Mouse (Mus musculus) spleen, postnatal 4 days (tissue): Measurements from ENCODE around the gene Prkg1.

Source experiments
- DNase-seq, 2 experiments: peaks; one replicate each; pipeline ENCODE4 v3.0.0; 2022; ENCODE audit warnings: low spot score in 2 of 2

Gene Prkg1

DNA sequence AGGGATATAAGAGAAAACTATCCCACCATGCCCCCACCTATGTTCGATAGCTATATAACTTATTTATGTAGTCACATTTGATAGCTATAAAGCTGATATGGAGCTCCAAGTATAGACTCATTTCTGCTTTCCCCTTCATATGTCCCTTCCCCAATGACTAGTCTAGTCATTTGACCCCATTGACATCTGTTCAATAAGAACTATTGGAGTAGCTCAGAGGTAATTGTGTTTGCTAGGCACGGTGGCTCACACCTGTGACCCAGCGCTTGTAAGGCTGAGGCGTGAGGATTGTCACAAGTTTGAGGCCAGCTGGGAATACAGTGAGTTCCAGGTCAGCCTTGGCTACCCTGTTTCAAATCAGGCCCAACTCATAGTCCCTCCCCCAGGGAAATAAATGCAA lies 921.2 kb downstream of the Prkg1 start:
- DNase-seq: no peak

- no peak for DNase-seq
Observed at GRCm38 (mm10) chr19:30843052-30843564, 921.7 kb downstream of the Prkg1 start.

GRCm38 (mm10) chr19:30842640-30843039 lies 922.2 kb downstream of the Prkg1 start:
- no peak for DNase-seq

DNA sequence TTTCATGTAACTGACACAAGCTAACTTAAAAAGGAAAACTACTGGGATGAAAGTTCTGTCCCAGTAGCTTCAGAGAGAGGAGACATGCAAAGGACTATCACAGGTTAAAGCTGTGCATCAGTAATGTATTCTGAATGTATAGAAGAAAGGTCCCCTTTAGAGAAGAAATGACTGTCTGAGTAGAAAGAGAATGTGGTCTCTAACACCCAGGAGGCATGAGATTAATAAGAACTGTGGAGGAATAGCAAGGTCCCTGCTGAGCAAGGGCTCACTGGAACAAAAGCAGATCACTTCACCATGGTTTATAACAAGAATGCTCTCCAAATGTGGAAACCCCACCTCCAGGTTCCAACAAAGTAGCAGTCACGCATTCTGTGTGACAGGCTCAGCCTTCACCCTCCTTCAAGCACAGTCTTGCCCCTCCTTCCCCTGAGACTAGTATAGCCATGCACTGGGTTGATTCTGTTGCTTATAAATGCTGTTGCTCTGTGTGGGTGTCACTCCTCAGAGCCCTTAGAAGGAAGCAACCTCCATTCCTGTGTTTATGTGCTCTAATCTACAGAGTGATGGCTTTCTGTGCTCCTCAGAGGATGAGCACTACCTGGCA lies 931.7 kb downstream of the Prkg1 start:
- no peak for DNase-seq

DNA sequence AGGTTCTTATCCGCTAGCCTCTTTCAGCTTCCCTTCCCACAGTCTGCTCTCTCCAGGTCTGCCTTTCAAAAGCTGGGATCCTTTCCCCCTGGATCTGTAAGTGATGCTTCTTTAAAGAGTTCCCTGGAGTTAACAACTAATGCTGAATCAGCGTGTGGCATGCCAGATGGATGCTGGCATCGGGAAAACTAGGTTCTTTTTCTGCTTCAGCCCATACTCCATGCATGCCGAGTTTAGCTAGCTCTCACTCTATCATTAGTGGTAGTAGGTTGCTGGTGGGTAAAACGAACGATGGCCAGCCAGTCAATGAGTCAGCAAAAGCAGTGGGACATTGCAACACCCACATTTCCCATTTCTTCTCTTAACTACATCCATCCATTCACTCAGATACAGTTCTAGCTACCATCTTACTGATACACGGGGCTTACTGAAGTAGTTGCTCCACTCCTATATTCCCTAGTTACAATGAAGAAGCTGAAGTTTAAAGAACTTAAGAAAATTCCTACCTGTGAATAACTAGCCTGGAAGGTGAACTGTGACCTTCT lies 935.5 kb downstream of the Prkg1 start:
- no peak for DNase-seq

- DNase-seq: no peak
Observed at GRCm38 (mm10) chr19:30827820-30828219, 937.0 kb downstream of the Prkg1 start.

DNA sequence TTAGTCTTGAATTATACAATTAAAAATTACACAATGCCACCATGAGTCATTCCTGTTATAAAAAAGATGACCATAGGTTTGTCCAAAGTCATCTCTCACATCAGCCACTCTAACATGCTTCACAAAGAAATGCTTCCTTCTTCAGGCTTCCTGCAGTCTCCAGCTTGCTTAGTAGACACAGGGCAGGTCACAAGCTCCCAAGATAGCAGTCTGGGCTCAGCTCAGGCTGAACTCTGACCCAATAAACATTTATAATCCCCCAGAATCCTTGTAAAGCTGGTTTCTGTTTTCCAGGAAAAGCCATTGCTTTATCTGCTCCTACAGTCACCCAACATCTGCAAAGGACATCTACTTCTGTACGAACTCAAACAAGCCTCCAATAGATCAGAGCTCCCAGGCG lies 938.7 kb downstream of the Prkg1 start:
- no peak for DNase-seq

GRCm38 (mm10) chr19:30815661-30816060 lies 949.2 kb downstream of the Prkg1 start:
- DNase-seq: no peak

- no peak for DNase-seq
Observed at GRCm38 (mm10) chr19:30806265-30806664, 958.6 kb downstream of the Prkg1 start.

- no peak for DNase-seq
Observed at GRCm38 (mm10) chr19:30780803-30781202, 984.0 kb downstream of the Prkg1 start.

GRCm38 (mm10) chr19:30768316-30768715 lies 996.5 kb downstream of the Prkg1 start:
- DNase-seq: no peak

GRCm38 (mm10) chr19:30744426-30744825 lies 1020.4 kb downstream of the Prkg1 start:
- DNase-seq: no peak

DNA sequence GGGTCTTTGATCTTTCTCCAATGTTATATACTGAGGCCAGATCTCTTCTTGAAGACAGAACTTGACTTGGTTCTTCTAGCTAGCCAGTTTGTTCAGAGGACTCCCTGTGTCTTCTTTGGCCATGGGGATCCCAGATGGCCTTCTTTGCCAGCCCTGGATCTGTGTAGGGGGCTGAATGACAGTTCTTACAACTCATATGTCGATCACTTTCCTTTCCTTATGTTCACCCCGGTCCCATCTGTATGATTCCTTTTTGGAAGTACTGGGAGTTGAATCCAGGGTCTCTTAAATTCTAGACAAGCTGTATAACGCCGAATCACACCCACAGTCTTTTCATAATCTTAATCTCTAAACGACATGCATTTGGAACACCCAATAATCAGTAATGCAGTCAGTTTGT lies 1065.7 kb downstream of the Prkg1 start:
- no peak for DNase-seq

DNA sequence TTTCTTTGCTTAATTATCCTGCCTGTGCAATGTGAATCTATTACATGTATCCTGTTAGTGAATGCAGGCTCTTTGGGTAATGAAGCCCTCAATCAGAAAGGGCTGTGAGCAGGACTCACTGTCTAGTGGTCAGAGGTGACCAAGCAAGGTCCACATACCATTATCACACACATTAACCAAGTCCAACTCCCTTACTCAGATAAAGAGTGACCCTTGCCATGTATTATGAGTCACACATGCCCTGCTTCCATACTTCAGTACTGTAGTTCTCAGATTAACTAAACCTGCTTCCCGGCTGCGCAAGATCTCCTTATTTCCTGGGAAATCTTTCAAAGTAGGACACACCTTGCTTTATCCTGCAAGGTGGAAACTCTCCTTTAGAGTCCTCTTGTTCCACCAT lies 1073.6 kb downstream of the Prkg1 start:
- DNase-seq: no peak

DNA sequence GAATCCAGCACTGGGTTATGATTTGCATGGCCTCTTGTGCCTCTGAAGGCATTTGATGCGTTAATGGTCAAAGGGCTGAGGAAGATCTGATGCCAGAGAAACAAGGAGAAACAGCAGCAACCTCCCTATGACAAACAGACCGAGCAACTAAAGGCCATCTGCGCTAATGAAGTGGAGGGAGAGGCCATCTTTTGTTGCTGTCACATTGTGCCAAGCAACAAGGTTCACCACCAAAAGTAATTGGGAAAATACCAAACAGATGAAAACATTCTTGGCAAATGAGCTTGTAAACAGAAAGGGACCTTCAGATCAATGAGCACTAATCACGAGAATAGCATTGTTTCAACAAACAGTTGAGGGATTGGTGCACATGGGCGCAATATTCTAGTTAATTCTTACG lies 1074.1 kb downstream of the Prkg1 start:
- no peak for DNase-seq

DNA sequence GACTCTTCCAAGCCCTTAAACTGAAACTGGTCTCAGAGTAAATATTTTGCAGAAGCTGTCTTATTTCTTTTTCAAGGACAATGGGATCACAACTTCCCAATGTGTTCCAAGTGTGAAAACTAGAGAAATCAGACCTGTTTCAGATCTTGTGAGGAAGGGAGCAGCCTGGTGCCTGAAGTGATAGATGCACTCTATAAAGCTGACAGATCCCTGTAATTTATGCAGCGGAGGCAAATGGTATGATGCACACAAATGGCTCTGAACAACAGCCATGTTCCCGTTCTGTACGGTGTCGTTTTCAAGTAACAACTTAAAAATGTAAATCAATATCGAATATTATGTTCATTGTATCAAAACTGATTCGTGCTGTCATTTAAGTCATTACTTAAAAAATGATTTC lies 1076.9 kb downstream of the Prkg1 start:
- no peak for DNase-seq

GRCm38 (mm10) chr19:30676308-30676707 lies 1088.5 kb downstream of the Prkg1 start:
- DNase-seq: no peak

GRCm38 (mm10) chr19:30664269-30664668 lies 1100.6 kb downstream of the Prkg1 start:
- peak in 1 of 2 experiments; percentile 13 for DNase-seq

GRCm38 (mm10) chr19:30642629-30643170 lies 1122.1 kb downstream of the Prkg1 start:
- DNase-seq: no peak

GRCm38 (mm10) chr19:30637471-30637870 lies 1127.4 kb downstream of the Prkg1 start:
- no peak for DNase-seq

DNA sequence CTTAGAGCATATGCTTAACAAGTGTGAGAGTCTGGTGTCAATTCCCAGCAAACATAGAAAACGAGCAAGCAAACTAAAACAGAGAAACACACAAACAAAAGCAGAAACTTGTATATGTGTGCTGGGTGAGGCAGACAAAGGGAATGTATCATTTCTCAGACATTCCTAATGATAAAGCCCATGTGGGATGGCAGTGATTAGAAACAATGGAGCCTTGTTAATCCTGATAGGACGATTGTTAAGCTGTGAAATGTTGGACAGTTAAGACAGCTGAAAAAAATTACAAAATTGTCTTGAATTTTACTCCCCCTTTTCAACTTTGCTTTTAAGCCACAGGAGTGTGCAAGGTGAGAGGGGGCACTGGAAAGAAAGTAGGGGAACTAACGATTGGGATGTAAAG lies 1133.8 kb downstream of the Prkg1 start:
- no peak for DNase-seq

DNA sequence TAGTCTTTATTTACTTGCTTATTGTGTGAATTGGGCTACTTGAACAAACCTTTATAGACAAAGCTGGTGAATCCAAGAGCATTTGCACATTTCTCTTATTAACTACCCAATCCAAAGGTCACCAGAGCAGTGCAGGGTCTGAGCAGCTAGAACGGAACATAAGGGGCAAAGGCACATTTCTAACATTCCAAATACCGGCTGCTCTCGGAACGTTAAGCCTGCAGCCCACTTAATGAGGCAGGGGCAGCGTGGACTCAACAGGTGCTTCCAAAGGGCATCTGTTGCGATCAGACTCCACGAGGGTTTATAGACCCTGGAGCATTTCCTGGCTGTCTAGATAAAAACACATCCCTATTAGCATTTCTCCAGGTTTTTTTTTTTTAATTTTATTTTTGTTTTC lies 1138.8 kb downstream of the Prkg1 start:
- DNase-seq: no peak

DNA sequence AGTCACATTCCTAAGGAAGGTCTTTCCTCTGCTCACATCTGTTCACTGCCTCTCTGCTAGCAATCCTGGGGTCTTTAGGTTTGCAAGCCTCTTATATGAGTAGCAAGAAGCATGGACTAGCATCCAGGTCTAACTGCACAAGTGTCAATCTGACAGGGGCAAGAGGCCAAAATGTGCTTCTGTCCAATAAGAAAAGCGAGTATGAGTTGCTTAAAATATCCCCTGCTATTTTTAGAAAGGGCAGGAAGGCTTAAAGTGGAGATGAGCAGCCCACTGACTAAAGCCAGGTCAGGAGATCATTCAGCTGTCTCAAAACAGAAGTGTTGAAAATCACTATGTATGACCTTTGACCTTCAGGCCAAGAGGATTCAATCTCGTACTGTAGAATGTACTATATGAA lies 1139.4 kb downstream of the Prkg1 start:
- DNase-seq: no peak

- DNase-seq: no peak
Observed at GRCm38 (mm10) chr19:30623620-30624019, 1141.2 kb downstream of the Prkg1 start.
